Mouse (Mus musculus) v-Abl transformed pro-B cells (cell line): ENCODE measurements around the gene Plekhh2.

Experiments
- in situ Hi-C, 2 experiments: fragments of 400-800 bp; cut with MboI; formaldehyde crosslinking; loops; one replicate each; pipeline ENCODE4 v1.15.1; 2025; ENCODE audit not compliant: unreplicated experiment in 2 of 2

The Plekhh2 gene

GRCm38 (mm10) chr17:84601805-84602204 is 90.1 kb downstream of the Plekhh2 start:
- in situ Hi-C loops, result no loop called here

- in situ Hi-C loops, result no loop called here
These were observed 91.5 kb downstream of the Plekhh2 start for GRCm38 (mm10) chr17:84603202-84603627.

DNA sequence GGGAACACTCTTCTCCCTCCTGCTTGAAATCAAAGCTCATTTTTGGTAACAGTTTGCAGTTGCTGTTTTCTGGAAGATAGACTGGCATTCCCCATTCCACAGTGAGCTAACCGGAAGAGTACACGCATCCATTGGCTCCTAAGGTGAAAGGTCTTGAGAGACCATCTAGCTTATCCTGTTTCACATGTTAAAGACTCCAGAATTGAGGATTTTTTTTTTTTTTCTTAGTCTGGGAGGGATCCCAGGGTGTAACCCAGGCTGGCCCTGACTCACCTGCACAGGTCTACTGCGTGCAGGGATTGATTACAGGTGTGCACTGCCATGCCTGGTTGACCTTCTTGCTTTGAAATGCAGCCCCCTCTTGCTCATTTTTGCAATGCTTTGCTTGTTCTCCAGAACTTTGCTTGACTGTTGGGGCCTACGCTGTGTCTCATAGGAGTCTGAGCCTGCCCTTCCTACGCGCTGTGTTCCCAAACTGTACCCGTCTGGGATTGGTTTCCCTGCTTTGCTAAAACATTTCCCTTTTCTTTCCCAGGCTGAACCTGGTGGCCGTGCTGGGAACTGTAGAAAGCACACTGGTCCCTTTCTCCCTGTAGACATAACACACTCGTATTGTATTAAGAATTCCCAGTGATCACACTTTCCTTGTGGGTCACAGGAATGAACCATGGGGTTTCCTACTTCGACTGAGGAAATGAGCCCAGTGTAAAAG is 92.2 kb downstream of the Plekhh2 start:
- in situ Hi-C loops, result no loop called here

DNA sequence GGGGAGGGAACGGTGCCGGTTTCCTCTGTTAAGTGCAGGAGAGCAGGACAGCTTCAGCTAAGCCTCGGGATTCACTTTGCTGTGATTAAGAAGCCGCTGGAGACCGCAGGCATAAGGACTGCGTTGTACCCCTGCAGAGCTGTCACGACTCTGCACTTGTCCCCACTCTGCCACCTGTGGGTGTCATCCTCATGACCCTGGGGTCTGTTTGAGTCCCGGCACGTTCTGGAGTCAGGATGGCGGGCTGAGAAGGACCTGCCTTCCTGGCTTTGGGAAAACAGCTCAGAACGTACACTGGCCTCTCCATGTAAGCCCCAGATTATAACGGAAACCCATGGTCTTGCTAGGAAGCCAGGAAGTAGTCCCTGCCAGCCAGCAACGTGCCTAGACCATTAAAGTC is 95.3 kb downstream of the Plekhh2 start:
- in situ Hi-C loops, result no loop called here

DNA sequence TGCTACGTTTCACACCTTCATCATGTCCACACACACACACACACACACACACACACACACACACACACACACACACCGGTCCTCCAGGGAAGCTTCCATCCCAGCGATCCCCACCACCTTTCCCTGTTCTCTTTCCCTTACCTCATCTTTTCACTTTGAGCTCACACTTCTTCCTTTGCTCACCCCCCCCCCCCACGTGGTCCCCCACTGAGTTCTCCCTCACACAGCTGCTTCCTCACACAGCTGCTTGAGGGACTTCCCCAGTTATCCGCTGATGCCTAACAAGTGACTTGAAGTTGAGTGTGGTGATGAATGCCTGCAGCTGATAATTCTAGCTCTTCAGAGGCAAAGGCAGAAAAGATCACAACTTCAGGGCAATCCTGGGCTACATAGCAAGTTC is 95.9 kb downstream of the Plekhh2 start:
- in situ Hi-C loops, result no loop called here

- in situ Hi-C loops, result no loop called here
These were observed 96.9 kb downstream of the Plekhh2 start for GRCm38 (mm10) chr17:84608606-84609005.

DNA sequence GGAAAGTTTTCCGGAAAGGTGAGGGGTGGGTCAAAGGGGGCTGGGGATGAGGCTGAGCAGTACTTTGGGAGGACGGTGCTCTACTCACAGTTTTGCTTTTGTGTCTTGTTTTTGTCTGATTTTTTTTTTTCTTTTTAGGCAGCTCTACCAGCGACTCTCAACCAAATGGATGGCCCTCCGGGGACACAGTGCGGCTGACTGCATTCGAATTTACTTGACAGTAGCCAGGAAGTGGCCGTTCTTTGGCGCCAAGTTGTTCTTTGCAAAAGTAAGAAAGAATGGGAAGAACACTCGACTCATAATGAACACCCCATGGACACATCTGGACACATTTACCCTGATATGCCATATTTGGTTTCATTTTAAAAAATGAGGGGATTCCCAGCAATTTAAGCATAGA is 99.8 kb downstream of the Plekhh2 start:
- in situ Hi-C loops, result no loop called here

GRCm38 (mm10) chr17:84611971-84612370 is 100.3 kb downstream of the Plekhh2 start:
- in situ Hi-C loops, result no loop called here

DNA sequence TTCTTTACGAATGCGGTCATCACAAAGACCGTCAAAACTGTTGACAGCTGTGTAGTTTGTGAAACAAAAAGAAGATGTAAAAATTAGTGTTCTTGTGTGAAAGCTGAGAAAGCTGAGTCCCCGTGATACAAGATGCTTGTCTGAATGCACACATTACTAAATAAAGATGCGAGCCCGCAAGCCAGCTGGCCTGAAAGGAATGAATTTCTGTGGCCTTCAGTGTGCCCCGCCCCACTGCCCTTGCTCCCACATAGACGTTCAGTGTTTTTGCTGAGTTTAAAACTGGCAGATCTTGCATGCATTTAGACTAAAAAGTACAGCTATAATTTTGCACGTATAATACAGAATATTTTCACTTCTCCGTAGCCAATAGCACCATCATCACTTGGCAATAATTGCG is 104.1 kb downstream of the Plekhh2 start:
- in situ Hi-C loops, result no loop called here

DNA sequence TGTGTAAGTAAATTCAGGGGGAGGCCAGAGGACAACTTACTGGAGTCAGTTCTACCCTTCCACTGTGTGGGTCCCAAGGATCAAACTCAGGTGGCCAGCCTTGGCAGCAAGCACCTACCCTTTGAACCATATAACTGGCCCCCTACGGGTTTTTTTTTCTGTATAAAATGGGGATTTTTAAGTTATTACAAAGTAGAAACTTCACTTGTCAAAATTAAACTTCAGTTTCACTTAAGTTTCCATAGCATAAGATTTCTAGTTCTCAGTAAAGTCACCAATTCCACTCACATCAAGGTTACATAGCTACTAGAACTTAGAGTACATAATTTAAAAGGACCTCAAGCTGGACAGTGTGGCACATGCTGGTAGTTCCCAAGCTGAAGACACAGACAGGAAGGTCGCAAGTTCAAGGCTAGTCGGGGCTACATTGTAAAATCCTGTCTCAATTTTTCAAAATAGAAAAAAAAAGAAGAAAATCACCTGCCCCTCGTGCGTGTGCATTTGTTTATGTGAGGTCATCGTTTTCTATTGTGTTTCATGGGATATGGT is 104.9 kb downstream of the Plekhh2 start:
- in situ Hi-C loops, result no loop called here

DNA sequence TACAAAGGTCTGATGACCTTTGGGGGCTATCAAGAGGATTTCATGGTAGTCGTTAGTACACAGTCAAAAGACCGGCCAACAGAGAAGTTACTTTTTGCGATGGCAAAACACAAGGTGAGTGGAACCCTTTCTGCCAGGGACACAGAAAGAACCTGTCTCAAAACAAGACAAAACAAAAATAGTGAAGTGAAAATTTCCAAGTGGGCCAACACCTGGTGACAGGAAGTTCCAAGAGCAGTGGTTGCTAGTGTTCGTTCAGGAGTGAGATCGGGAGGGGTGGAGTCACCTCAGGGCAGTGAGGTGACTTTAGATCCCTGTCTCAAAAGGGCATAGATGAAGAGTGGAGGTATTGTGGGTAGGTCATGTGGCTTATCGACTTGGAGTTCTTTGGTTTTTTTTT is 106.3 kb downstream of the Plekhh2 start:
- in situ Hi-C loops, result no loop called here

DNA sequence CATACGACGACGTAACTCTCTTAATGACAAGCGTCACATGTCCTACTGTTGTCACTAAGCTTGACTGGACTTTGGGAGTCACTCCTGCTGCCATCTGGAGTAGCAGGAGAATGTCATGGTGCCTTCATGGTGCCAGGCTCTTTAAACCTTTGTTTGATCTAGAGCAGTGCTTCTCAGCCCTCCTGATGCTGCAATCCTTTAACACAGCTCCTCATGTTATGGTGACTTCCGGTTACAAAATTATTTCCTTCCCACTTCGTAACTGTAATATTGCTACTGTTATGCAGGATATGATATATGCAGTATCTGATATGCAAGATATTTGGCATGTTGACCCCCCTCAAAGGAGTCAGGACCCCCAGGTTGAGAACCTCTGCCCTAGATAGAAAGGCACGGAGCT is 107.4 kb downstream of the Plekhh2 start:
- in situ Hi-C loops, result no loop called here

GRCm38 (mm10) chr17:84620076-84620475 is 108.4 kb downstream of the Plekhh2 start:
- in situ Hi-C loops, result no loop called here

- in situ Hi-C loops, result no loop called here
These were observed 108.9 kb downstream of the Plekhh2 start for GRCm38 (mm10) chr17:84620610-84621009.

GRCm38 (mm10) chr17:84621209-84621608 is 109.5 kb downstream of the Plekhh2 start:
- in situ Hi-C loops, result no loop called here

DNA sequence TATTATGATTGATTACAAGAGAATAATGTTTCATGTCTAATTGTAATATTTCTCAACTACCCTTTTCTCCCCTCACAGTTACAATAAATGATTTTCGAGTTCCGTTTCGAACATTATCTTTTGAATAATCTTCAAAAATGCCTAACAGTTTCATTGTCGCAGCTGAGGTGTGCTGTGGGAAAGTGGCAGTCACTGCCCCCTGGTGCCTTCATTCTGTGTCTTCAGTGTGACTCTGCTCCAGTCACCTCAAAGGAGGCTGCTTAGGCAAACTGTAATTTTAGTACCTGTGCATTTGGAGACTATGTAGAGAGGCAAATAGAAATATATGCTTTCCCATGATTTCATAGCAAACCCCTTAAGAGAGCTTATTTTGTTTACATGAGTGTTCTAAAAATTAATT is 110.3 kb downstream of the Plekhh2 start:
- in situ Hi-C loops, result no loop called here

DNA sequence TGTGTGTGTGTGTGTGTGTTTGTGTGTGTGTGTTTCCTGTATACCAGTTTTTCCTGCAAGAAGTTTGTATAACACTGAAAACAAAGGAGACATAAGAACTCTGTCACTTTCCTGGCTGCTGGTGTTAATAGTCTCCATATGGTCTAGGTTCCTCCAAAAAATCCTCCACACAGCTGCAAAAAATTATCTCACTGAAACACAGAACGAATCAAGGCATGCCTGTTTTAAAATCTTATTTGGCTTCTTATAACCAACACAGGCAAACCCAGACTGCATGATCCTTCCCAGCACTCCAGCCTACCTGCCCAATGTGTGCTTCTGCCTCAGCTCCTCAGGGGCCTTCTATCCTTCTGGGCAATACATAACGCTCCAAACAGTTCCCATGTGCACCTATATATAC is 111.2 kb downstream of the Plekhh2 start:
- in situ Hi-C loops, result no loop called here

DNA sequence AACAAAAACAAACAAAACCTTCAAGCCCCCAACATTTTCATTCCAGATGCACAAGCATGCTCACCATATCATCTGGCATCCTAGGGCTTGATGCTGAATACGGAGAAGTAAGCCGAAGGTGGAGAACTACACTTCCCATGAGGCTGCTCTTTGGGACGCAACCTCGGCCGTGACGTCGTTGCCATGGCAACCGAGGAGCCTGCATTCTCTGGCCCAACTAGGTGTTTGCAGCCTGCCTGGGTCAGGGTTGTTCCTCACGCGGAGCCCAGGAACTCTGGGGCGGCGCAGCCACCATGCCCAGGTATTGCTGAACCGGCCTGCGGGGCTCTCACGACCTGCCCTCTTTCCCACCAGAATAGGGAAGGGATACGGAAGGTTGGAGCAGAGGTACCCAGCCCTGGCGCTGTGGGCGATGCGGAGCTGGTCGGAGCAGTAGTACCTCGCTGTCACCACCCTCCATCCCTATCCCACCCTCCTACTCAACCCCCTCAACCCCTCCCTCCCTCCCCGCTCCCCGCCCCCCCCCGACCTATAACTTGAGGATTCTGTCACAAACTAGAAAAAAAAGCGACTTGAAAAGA is 114.7 kb downstream of the Plekhh2 start, which contains the start of gene Dync2li1:
Gene Dync2li1, plus strand, starts transcription at position 221 of the 581 bp plus-strand sequence.
- in situ Hi-C loops, result no loop called here

GRCm38 (mm10) chr17:84626857-84627305 is 115.2 kb downstream of the Plekhh2 start:
- in situ Hi-C loops, result no loop called here

DNA sequence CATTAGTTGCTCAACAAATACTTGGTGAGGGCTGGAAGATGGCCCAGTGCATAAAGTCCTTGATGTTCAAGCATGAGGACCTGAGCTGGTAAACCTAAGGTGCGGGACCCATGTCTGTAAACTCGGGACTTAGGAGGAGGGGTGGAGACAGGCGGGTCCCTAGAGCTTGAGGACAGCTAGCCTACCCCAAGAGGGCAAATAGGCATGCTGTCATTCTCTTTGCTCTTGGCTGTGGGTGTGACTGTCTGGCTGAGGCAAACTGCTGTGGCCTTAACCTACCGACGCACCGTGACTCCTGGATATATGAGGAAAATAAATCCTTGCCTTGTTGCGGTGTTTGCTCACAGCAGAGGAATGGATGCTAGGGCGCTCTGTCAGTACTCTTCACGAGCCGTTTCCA is 116.0 kb downstream of the Plekhh2 start:
- in situ Hi-C loops, result no loop called here

GRCm38 (mm10) chr17:84628611-84629010 is 116.9 kb downstream of the Plekhh2 start:
- in situ Hi-C loops, result no loop called here

- in situ Hi-C loops, result no loop called here
These were observed 120.1 kb downstream of the Plekhh2 start for GRCm38 (mm10) chr17:84631836-84632235.
